Mouse (Mus musculus) kidney, adult 2 months (tissue): ENCODE measurements at regions not wholly inside any gene's neighbourhood (a gene's known extent, or its start where the extent isn't known, plus 50 kb on each side); places are given as distances from the start of the nearest gene placed in this dataset.

Experiments
- CTCF ChIP-seq: fragments of 200-500 bp; conservative IDR thresholded peaks from 2 replicates; pipeline ENCODE4 v1.5.1; 2011; ENCODE audit warnings: low read depth, mild to moderate bottlenecking, control low read depth, low read length, moderate library complexity, mixed read lengths; ENCODE audit not compliant: insufficient read depth, insufficient read length
- POLR2A ChIP-seq: fragments of 200-500 bp; IDR thresholded peaks from one replicate; pipeline ENCODE4 v1.6.1; 2011; ENCODE audit warnings: low read depth, low read length, control low read depth

DNA sequence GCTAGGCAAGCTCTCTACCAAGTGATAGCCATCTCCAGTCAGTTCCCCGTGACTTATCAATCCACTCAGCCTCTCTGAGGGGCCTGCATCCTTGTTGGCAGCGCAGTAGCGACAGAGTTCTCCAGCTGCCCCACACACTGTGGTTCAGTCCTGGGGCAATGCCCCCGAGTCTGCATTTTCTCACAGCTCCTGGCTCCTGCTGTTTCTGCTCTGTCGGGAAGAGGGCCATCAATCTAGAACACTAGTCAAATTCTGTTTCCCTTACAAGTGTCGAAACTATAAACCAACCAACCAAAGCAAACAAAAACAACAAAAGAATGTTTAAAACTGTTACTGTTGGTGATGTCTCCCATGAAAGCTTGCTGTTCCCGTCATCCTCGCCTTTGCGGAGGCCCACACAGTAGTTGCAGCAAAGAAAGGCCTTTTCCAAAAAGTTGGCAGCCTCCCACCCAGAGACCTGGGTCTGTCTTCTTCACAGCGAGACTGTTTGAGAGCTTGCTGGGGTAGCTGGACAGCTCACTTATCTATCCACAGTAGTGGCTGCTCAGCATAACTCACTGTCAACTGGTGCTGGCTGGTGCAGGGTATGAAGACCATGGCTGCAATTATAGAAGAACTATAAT lies 201.9 kb upstream of the Prok2 start:
- TF ChIP-seq CTCF (no peak), POLR2A (no peak)
